Mouse (Mus musculus) mature B cell (primary cell): Measurements from ENCODE around the gene A030005L19Rik.
"Not testable (repeated sequence)": the region's sequence is repeated elsewhere in the genome, so short reads cannot be mapped to it uniquely, and the experiment has no call there.

Experiments
- in situ Hi-C: fragments of 300-500 bp; cut with MboI; formaldehyde crosslinking; loops from 2 replicates; pipeline ENCODE4 v1.14.3; 2019

A030005L19Rik gene

DNA sequence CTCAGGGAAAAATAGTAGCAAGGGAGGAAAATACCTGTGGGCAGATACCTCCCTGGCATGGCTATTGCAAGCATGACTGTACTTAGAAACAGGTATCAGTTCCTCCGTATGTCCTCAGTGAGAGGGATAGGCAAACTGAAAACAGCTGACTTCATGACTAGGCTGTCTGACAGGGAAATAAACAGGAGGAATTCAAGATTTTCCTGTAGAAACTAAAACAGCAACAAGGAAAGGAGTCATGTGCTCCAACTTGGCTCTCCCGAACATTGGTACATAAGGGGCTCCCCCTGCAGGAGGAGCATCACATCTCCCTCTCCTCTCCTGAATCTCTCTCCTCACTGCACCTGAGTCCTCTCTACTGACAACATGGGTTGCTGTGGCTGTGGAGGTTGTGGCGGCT lies at the start of gene A030005L19Rik:
TSS of gene A030005L19Rik (plus strand) at position 301 of the 400 bp plus-strand sequence.
- in situ Hi-C loops = no loop called here

- in situ Hi-C loops = no loop called here
Observed at GRCm38 (mm10) chr1:82870202-82870601, 42.9 kb upstream of the A030005L19Rik start.

DNA sequence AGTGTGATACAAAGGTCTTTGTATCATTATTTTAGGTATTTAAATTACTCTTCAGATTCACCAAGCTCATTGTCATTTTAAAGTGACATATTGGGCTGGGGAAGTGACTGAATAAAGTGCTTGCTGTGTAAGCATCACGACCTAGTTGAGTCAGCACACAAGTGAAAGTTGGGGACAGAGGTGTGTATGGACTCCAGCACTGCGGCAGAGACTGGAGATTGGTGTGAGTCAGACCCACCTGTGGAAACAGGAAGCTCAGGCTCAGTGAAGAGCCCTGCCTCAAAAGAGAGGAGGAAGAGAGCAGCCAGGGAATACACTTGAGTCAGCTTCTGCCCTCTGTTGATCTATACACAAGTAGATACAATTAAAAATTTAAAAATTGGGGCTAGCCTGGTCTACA lies 34.0 kb upstream of the A030005L19Rik start:
- in situ Hi-C loops = no loop called here

DNA sequence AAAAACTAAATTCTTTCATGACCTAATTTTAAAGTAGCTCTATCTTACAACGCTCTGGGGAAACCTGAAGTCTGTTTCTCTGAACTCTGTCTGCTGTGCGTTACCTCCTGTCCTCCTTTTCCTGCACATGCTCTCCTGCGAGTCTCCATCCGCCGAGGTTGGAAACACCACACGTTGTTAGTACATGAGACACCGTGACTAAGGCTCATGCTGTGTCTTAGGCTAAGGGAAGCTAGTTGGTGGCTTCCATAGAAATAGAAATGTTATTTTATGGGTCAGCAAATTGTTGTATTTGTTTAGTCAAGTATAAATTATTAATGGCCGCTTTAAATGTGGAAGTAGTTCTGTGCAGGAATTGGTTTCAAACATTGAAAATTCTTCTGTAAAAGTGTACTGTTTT lies 32.9 kb upstream of the A030005L19Rik start:
- in situ Hi-C loops = no loop called here

DNA sequence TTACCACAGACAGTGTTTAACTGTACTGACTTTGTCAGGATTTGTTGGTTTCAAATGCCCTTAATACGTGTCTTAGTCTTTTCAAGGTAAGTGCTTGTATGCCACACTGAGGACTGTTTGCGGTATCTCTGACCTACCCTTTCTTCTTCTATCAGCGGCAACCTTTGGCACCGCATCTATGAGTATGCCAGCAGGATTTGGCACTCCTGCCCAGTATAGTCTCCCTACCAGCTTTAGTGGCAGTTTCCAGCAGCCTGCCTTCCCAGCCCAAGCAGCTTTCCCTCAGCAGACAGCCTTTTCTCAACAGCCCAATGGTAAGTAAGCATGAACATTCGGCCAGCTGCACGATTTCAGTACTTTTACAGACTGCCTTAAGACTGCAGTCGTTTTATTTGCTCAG lies 19.9 kb upstream of the A030005L19Rik start:
- in situ Hi-C loops = no loop called here

DNA sequence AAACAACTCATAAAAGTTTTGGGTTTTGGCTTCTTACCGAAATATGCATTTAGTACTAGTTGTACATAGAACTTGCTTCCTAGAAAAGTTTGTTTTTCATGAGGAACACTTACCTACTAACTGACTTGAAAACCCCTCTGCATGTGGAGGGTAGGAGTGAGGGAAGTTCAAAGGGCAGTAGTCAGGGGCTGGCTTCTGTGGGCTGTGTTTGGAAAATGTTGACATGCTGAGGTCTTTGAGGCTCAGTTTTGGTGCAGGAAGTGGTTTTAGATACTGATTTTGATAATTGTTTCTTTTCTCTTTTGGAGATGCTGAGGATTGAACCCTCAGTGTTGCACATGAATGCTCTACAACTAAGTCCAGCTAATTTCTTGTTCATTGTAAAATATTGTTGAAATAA lies 12.6 kb upstream of the A030005L19Rik start:
- in situ Hi-C loops = no loop called here

DNA sequence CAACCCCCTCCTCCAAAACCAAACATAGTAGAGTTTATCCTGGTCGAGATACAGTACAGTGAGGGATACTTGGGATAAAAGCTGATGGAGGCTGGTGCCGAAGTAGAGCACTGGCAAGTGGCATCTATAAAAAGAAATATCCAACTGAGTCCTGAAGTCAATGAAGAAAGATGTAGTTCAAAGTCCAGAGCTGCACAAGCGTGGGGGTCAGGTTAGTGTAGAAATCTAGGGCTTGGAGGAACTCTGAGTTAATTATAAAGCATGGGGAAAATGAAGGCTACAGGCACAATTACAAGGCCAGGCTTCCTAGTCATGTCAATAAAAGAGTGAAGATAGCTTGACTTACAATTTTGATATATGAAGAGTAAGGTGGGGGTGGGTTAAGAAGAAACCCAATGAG lies 11.9 kb upstream of the A030005L19Rik start:
- in situ Hi-C loops = no loop called here

DNA sequence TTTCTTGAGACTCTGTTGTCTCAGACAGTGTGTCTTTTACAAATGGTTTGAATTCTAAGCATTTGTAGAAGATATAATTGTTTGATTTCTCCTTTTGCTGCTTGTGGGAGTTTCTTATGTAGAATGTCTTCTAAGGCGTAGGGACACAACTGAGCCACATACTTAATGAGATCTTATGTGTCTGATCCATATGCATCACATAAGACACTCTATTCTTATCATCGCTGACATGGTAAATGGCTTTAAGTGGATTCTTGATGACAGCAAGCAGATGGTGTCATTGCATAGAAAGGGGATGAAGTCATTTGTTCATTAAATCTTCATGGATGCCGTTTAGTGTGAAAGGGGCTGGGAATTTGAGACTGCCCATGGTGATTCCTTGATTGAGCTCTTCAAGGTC lies 7.2 kb upstream of the A030005L19Rik start:
- in situ Hi-C loops = no loop called here

- in situ Hi-C loops = not testable (repeated sequence)
Observed at GRCm38 (mm10) chr1:82913434-82913833, 309 bp downstream of the A030005L19Rik start.

- in situ Hi-C loops = no loop called here
Observed at GRCm38 (mm10) chr1:82924650-82925049, 11.5 kb downstream of the A030005L19Rik start, which contains the start of gene A030014E15Rik. Gene A030014E15Rik, plus strand, starts transcription at chr1:82924917.

DNA sequence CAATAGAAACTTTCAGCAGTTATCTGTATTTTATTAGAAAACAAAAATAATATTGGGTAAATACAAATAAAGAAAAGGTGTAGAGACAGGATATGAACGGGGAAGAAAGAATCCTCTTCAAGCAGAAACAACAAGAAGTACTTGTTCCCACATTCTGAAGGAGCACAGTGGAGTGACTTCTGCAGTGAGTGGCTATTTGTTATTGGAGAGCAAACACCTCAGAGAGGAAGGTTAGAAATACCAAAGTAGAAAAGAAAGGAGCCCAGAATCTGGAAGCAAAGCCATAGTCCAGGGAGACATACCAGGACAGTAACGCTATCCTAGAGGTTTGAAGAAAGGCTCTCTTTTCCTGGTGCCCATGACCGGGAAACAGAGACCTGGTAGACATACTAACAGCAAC lies 17.4 kb downstream of the A030005L19Rik start:
- in situ Hi-C loops = not testable (repeated sequence)

- in situ Hi-C loops = not testable (repeated sequence)
Observed at GRCm38 (mm10) chr1:82931326-82931725, 18.2 kb downstream of the A030005L19Rik start, which contains the start of gene Gm6217. Gene Gm6217, minus strand, starts transcription at chr1:82931399.

DNA sequence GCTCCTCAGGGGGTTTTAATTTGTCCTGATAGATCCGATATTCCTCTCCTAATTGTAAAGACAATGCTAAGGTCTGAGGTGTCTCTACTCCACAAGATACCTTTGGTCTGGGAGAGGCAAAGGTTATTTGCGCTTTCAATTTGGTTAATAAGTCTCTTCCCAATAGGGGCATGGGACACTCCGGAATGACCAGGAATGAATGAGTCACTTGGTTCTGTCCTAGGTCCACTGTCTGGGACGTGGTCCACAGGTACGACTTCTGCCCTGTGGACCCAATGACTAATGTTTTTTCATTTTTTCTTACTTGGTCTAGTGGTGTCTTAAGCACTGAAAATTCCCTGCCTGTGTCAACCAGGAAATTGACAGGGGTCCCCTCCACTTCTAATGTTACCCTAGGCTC lies 25.5 kb downstream of the A030005L19Rik start:
- in situ Hi-C loops = no loop called here

GRCm38 (mm10) chr1:82942505-82942904 lies 29.4 kb downstream of the A030005L19Rik start:
- in situ Hi-C loops = not testable (repeated sequence)

DNA sequence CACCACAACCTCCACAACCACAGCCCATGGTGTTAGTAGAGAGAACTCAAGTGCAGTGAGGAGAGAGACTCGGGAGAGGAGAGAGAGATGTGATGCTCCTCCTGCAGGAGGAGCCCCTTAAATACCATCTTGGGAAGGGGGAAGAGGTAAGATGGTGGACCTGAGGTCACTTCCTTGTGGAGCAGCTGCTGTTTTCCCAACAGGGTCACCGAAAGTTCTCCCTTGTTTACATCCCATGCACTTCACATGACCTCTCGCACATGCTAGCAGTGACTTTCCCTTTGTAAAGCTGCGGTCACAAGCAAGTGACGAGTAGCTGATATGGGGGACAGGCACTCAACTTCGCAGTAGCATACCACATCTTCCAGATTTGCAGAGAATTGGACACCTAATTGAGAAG lies 30.2 kb downstream of the A030005L19Rik start, which contains the start of gene A030003K21Rik:
TSS of gene A030003K21Rik (minus strand) at position 94 of the 400 bp plus-strand sequence.
- in situ Hi-C loops = not testable (repeated sequence)

DNA sequence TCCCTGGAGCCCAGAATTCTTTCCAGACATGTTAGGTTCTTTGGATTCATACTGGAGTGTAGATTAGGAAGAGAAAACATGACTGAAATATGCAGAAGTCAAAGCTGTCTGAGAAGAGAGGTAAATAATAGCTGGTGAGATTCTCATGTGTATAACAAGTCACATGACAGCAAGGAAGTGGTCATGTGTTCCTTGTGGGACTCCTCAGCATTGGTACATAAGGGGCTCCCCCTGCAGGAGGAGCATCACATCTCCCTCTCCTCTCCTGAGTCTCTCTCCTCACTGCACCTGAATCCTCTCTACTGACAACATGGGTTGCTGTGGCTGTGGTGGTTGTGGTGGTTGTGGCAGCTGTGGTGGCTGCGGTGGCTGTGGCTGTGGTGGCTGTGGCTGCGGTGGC lies 32.9 kb downstream of the A030005L19Rik start:
- in situ Hi-C loops = not testable (repeated sequence)

GRCm38 (mm10) chr1:82948601-82949000 lies 35.5 kb downstream of the A030005L19Rik start:
- in situ Hi-C loops = no loop called here

GRCm38 (mm10) chr1:82955913-82956312 lies 42.8 kb downstream of the A030005L19Rik start, which contains the start of gene Gm7544:
Gene Gm7544, minus strand, starts transcription at chr1:82956013.
- in situ Hi-C loops = not testable (repeated sequence)

DNA sequence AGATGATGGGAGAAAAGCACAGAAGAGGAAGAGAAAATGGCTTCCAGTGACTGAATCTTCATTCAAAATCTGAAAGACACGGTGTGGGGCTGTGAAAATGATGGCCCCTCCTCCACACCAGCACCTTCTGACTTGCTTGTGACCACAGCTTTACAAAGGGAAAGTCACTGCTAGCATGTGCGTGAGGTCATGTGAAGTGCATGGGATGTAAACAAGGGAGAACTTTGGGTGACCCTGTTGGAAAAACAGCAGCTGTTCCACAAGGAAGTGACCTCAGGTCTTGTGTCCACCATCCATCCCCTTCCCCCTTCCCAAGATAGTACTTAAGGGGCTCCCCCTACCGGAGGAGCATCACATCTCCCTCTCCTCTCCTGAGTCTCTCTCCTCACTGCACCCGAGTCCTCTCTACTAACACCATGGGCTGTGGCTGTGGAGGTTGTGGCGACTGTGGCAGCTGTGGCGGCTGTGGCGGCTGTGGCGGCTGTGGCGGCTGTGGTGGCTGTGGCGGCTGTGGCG lies 46.8 kb downstream of the A030005L19Rik start, which contains the start of gene Gm47955:
TSS of gene Gm47955 (plus strand) at position 417 of the 516 bp plus-strand sequence.
- in situ Hi-C loops = no loop called here
